Mouse (Mus musculus): ENCODE measurements around the gene Gm281. TPM values are rescaled to one million over a fixed set of nuclear protein-coding genes. Genes with fewer than 3 reads are reported as not detected.

Gm281 gene
- total RNA-seq (2014; fragmentation: Nextera tagmentation) (not detected in 2 replicates), total RNA-seq (2017) (not detected in 2 replicates), polyA plus RNA-seq (2012) (not detected in 2 replicates)

DNA sequence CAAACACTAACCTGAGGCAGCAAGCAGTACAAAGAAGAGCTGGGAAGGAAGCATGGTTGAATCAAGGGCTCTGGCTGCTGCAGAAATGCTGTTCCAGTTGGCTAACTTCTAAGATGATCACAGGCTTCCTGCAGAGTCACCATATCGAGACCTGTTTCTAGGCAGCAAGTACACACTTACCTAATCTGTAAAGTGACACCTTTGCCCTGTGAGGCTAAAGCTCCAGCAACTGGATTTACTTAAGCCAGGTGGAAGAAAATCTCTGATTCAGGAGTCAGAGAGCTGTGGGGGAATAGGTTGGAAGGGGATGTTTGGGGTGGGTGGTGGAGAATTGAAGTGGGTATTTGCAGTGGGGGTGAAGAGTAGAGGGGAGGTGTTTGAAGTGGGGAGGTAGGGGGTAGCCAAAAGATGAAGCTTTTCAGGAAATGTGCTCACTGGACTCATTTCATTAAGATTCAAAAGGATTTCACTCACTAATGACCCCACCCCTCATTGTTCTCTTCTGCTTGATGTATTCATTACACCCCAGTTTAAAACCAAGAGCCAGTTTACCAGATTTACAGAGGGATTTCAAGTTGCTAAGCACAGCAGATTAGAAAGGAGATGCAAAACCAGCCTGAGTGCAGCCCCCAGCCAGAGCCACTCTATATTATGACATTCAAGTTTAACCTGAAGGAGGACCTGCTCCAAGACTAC is at the start of gene Gm281:
Gm281 (minus strand) TSS at position 92 of the 696 bp plus-strand sequence.
- no peak for TF ChIP-seq GATA1 (IDR thresholded peaks at IDR 0.05; ENCODE audit: borderline replicate concordance, low read length)
- TF ChIP-seq POLR2AphosphoS5 (IDR thresholded peaks at IDR 0.05; ENCODE audit: insufficient replicate concordance, low read depth, low read length) = no peak
- TF ChIP-seq CTCF (IDR thresholded peaks at IDR 0.05; ENCODE audit: low read depth, low read length) = no peak
- TF ChIP-seq TAL1 (conservative IDR thresholded peaks at IDR 0.05; ENCODE audit: low read depth, low read length) = no peak
- no peak for TF ChIP-seq GATA2 (IDR thresholded peaks at IDR 0.05; ENCODE audit: borderline replicate concordance, low read depth, low read length)
- Histone ChIP-seq H3K27me3 (ENCODE audit: insufficient read depth, low read length) (no peaks in the 10 kb centered on the region), H3K36me3 (replicated peaks) (no peaks in the 10 kb centered on the region), H3K4me1 (ENCODE audit: insufficient read depth, low read depth, low read length) (no peaks in the 10 kb centered on the region), H3K4me3 (ENCODE audit: low read depth, low read length) (no peak within 1 kb of the TSS), H3K9me3 (replicated peaks) (no peaks in the 10 kb centered on the region)
- DNase-seq (ENCODE audit: low spot score) = no peak
- ATAC-seq (ENCODE audit: extremely low read depth, insufficient number of reproducible peaks, low FRiP score, poor library complexity, severe bottlenecking) = no peak

DNA sequence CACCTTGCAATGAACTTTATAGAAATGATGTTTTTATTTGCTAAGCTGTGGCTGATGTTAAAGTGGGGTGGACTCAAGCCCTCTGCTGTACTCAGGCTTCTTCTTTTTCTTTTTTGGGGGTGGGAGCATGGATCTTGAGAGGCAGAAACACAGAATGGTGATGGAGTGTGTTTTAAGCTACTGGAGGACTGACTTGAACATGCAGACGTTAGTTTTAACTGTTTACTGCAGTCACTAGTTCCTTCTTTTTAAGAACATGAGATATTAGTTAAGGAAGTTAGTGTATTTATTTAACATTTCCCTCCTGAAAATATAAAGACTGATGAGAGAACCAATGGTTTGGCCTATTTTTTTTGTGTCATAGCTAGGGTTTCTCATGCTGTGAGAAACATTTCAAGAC is 49.2 kb upstream of the Gm281 start:
- Histone ChIP-seq H3K4me3 (ENCODE audit: low read depth, low read length) (no peak overlapping the region), H3K36me3 (replicated peaks) (peaks cover 7% of the 10 kb centered on the region), H3K4me1 (ENCODE audit: insufficient read depth, low read depth, low read length) (peaks cover 15% of the 10 kb centered on the region), H3K9me3 (replicated peaks) (no peaks in the 10 kb centered on the region), H3K27me3 (ENCODE audit: insufficient read depth, low read length) (no peaks in the 10 kb centered on the region)
- DNase-seq (ENCODE audit: low spot score) = no peak
- TF ChIP-seq GATA2 (IDR thresholded peaks at IDR 0.05; ENCODE audit: borderline replicate concordance, low read depth, low read length) (no peak), POLR2AphosphoS5 (IDR thresholded peaks at IDR 0.05; ENCODE audit: insufficient replicate concordance, low read depth, low read length) (no peak), GATA1 (IDR thresholded peaks at IDR 0.05; ENCODE audit: borderline replicate concordance, low read length) (no peak), TAL1 (conservative IDR thresholded peaks at IDR 0.05; ENCODE audit: low read depth, low read length) (no peak), CTCF (IDR thresholded peaks at IDR 0.05; ENCODE audit: low read depth, low read length) (no peak)
- ATAC-seq (ENCODE audit: extremely low read depth, insufficient number of reproducible peaks, low FRiP score, poor library complexity, severe bottlenecking) = no peak

DNA sequence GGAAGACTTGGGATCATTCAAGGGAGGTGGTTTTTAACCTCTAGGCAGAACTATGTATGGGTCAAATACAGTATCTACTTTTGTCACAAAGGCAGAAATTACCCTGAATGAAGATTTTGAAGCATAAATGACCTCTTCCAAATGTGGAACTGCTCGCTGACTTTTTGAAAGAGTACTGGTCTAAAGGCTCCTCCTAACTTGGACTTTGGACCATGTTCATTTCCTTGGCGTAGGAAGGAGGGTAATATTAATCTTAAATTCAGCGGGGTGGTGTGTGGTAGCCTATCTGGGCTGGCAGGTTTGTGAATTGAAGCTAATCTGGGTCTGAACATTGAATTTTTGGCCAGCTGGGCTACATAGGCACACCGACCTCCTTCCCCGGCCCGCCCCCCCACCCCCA is 48.2 kb upstream of the Gm281 start:
- Histone ChIP-seq H3K4me3 (ENCODE audit: low read depth, low read length) (no peak overlapping the region; the same call in 1 of the 2 replicates), H3K36me3 (replicated peaks) (peaks cover 16% of the 10 kb centered on the region), H3K27me3 (ENCODE audit: insufficient read depth, low read length) (no peaks in the 10 kb centered on the region), H3K9me3 (replicated peaks) (no peaks in the 10 kb centered on the region), H3K4me1 (ENCODE audit: insufficient read depth, low read depth, low read length) (peaks cover 22% of the 10 kb centered on the region)
- no peak for DNase-seq (ENCODE audit: low spot score)
- ATAC-seq (ENCODE audit: extremely low read depth, insufficient number of reproducible peaks, low FRiP score, poor library complexity, severe bottlenecking) = no peak
- TF ChIP-seq POLR2AphosphoS5 (IDR thresholded peaks at IDR 0.05; ENCODE audit: insufficient replicate concordance, low read depth, low read length) (no peak), CTCF (IDR thresholded peaks at IDR 0.05; ENCODE audit: low read depth, low read length) (no peak), TAL1 (conservative IDR thresholded peaks at IDR 0.05; ENCODE audit: low read depth, low read length) (no peak), GATA1 (IDR thresholded peaks at IDR 0.05; ENCODE audit: borderline replicate concordance, low read length) (no peak)

DNA sequence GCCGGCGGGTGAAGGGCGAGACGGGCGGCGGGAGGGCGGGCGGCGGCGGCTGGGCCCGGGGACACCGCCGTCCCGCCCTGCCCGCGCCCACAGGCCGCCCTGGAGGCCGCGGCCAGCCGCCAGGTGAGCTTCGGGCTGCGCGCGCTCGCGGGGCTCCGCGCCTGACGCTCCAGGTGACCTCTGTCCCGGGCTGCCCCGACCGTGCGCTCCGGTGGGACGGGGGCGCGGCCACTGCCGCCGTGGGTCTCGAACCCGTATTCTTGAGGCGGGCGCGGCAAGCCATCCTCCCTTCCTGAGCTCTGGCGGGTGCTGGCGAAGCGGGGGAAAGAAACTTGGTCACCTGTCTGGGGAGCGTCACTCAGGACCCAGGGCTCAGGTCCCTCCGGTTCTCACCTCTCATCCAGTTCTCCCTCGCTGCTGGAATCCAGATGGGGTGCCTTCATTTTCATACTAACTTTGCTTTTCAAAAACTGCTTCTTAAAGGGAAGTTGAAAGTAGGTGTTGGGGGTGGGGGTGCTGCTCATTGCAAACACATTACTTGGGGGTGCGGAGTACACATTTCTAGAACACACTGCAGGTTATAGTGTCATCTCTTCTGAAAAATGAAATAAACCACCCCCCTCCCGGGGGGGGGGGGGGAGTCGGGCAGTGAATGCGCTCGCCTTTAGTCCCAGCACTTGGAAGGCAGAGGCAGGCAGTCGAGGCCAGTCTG is 47.3 kb upstream of the Gm281 start, which contains the start of the genes Atxn7 and Thoc7:
Atxn7 (plus strand) TSS at position 40 of the 712 bp plus-strand sequence.
Thoc7 (minus strand) TSS at position 452 of the 712 bp plus-strand sequence.
- Histone ChIP-seq H3K27me3 (ENCODE audit: insufficient read depth, low read length) (no peaks in the 10 kb centered on the region), H3K4me1 (ENCODE audit: insufficient read depth, low read depth, low read length) (peaks cover 25% of the 10 kb centered on the region), H3K9me3 (replicated peaks) (no peaks in the 10 kb centered on the region), H3K36me3 (replicated peaks) (peaks cover 22% of the 10 kb centered on the region), H3K4me3 (ENCODE audit: low read depth, low read length) (peak within 1 kb of the TSS; percentile 86)
- peak; percentile 42 for DNase-seq (ENCODE audit: low spot score)
- TF ChIP-seq POLR2AphosphoS5 (IDR thresholded peaks at IDR 0.05; ENCODE audit: insufficient replicate concordance, low read depth, low read length) (no peak), CTCF (IDR thresholded peaks at IDR 0.05; ENCODE audit: low read depth, low read length) (no peak)
- no peak for ATAC-seq (ENCODE audit: extremely low read depth, insufficient number of reproducible peaks, low FRiP score, poor library complexity, severe bottlenecking)

DNA sequence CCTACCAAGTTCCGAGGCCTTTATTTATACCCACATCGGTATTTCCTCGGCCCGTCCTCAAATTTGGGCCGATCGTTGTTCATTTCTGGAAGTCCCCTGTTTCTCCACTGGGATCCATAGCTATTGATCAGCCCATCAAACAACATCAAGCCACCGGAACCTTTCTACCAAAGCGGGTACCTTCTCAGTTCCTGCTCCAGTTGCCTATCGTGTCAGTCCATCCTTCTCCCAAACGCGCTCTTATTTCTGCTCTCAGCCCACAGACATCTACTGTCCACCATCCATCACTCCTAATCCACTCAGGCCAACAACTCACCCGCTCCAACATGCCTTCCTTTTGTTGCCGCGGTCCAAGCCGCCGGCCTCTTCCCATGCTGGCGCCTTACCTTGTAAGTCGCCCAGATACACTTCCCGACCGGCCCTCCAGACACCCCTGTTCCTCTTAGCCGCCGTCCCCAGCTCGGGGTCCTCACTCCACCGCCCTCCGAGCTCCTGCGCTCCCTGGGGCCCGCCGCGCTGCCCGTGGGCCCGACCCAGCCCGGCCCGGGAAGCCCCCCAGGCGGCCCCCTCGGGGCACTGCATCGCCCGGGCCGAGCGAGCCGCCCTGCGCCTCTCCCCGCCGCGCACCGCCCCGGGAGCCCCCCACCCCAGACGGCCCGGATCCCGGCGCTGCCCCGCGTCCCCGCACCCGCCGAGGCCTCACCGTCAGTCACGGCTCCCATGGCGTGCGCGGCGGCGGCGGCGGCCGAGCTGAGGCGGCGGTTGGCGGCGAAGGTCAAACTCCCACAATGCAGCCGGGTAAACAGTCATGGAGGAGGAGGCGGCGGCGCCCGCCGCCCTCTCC is 46.4 kb upstream of the Gm281 start:
- TF ChIP-seq POLR2AphosphoS5 (IDR thresholded peaks at IDR 0.05; ENCODE audit: insufficient replicate concordance, low read depth, low read length) = no peak
- TF ChIP-seq CTCF (IDR thresholded peaks at IDR 0.05; ENCODE audit: low read depth, low read length) = no peak
- no peak for TF ChIP-seq GATA1 (IDR thresholded peaks at IDR 0.05; ENCODE audit: borderline replicate concordance, low read length)
- no peak for TF ChIP-seq TAL1 (conservative IDR thresholded peaks at IDR 0.05; ENCODE audit: low read depth, low read length)
- TF ChIP-seq GATA2 (IDR thresholded peaks at IDR 0.05; ENCODE audit: borderline replicate concordance, low read depth, low read length) = no peak
- H3K36me3 ChIP-seq (replicated peaks) = peaks cover 25% of the 10 kb centered on the region
- no peaks in the 10 kb centered on the region for H3K9me3 ChIP-seq (replicated peaks)
- DNase-seq (ENCODE audit: low spot score) (peak; percentile 62), ATAC-seq (ENCODE audit: extremely low read depth, insufficient number of reproducible peaks, low FRiP score, poor library complexity, severe bottlenecking) (peak; percentile 32)
- no peaks in the 10 kb centered on the region for H3K27me3 ChIP-seq (ENCODE audit: insufficient read depth, low read length)
- peaks cover 25% of the 10 kb centered on the region for H3K4me1 ChIP-seq (ENCODE audit: insufficient read depth, low read depth, low read length)
- H3K4me3 ChIP-seq (ENCODE audit: low read depth, low read length) = peak overlapping the region; percentile 86
